Mouse (Mus musculus) heart, adult 2 months (tissue): ENCODE results near the gene Mrpl19.

ENCODE experiments used
- CTCF ChIP-seq: fragments of 200-600 bp; IDR thresholded peaks from 2 replicates; pipeline ENCODE4 v1.8.1; 2022; ENCODE audit warnings: antibody characterized with exemption, mild to moderate bottlenecking, moderate library complexity
- EP300 ChIP-seq: fragments of 200-500 bp; IDR thresholded peaks from 2 replicates; pipeline ENCODE4 v1.6.1; 2011; ENCODE audit warnings: low read depth, low read length, control low read depth; ENCODE audit not compliant: insufficient read depth
- POLR2A ChIP-seq: fragments of 200-500 bp; IDR thresholded peaks from 2 replicates; pipeline ENCODE4 v1.6.1; 2011; ENCODE audit warnings: mild to moderate bottlenecking, low read depth, low read length, control low read depth; ENCODE audit not compliant: insufficient read depth

- TF ChIP-seq POLR2A, result no peak
- TF ChIP-seq EP300, result no peak
- no peak for TF ChIP-seq CTCF
Observed at GRCm38 (mm10) chr6:81955133-81955532, 10.6 kb downstream of the Mrpl19 start.
